Mouse (Mus musculus): Measurements from ENCODE around the gene Prrxl1.

The Prrxl1 gene

DNA sequence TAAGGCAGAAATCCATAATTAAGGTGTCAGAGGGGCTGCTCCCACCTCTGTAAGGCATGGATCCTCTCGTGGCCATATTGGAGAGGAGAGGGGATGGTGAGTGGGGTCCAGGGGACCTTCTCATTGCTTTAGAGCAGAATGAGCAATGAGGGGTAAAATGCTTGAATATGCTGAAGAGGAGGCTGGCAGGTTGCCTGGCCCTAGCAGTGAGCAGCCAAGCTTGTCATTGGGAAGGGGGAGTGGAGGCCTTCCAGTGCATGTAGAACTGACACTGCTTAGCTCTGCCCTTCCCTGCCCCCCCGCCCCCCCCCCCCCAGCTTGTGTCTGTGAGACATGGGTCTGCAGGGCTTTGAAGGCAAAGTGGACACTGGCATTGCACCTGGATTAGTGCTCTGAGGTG is 28.1 kb downstream of the Prrxl1 start:
- no peak for DNase-seq (ENCODE audit: low read depth, low spot score)

DNA sequence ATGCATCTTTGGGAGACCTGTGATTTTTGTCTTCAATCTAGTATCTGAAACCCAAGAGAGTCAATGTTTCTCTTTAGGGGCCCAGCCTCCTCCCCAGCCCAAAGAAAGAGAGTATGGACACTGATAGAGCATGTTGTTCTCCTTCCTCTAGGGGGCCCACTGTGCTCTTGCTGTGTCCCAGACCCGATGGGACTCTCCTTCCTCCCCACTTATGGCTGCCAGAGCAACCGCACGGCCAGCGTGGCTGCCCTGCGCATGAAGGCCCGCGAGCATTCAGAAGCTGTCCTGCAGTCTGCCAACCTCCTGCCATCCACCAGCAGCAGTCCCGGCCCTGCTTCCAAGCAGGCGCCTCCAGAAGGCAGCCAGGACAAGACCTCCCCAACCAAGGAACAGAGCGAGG is 29.4 kb downstream of the Prrxl1 start:
- no peak for DNase-seq (ENCODE audit: low read depth, low spot score)

DNA sequence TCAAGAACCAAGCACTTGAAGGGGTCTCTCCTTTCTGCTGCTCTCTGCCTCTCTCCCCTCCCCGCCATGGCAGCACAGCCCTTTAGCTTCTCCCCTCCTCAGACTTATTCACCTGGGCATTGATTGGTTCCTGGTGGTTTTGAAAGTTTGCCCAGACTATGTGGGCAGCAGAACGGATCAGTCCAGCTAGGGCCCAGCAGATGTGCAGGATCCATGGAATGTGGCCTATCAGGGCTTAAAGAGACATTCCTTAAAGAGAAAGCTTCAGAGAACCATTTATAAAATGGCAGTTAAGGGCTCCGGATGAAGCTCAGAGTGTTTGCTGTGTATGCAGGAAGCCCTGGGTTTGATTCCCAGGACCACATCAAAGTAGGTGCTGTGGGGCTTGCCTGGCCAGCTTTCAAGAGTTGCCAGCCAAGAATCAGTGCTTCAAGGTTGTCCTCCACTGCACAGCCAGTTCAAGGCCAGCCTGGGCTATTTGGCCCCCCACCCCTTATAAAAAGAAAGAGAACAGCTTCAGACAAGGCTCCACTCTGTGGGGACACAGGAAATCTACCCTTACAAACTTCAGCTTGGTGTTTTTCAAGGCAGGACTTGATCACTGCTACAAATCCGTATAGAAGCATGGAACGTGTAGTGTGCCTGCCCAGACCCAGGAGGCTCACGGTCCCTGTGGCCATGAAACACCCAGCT is 33.8 kb downstream of the Prrxl1 start:
- DNase-seq (ENCODE audit: low read depth, low spot score) = no peak

DNA sequence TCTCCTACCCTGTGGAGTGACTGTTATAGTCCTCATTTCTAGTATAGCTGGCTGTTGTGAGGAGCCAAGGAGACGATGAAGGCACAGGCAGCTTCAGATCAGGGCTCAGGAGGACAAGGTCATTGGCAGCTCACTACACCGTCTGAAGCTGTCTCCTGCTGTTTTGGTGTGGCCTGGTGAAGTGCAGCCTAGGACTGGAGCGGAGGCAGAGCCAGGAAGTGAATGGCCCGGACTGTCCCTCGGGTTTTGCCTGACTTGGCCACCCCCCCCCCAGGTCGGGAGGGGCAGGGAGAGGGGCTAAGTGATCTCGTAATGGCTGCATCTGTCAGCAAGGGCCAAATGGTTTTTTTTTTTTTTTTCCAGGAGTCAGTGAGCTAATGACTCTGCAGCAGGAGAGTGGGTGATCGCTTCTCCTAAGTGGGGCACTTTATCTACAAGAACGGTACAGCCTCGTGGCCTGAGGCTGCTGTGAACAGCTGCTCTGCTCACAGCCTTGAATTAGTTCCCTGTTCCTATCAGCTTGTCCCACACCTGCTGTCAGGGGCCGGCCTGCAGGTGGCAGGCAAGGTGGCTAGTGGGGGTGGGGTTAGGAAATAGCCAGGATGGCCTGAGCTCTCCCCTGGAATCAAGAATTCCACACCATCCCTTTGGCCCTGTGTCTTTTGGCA is 34.9 kb downstream of the Prrxl1 start:
- DNase-seq (ENCODE audit: low read depth, low spot score) = no peak

DNA sequence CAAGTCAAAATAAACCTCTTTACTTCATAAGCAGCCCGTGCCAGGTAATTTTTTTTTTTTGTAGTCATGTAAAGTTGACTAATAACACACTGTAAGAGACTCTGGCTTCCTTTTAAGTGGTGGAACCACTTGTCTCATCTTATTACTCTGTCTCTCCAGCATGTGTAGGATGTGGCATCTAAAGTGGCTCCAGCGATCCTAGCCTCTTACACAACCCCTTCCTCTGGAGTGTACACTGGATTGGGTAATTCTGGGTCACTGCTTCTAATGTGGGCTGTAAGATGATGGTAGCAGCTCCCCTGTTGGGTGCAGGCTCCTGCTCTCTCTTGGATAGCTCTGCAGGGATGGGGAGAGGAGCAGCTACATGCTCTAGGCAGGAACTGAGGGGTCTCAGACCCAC is 39.3 kb downstream of the Prrxl1 start:
- no peak for DNase-seq (ENCODE audit: low read depth, low spot score)

DNA sequence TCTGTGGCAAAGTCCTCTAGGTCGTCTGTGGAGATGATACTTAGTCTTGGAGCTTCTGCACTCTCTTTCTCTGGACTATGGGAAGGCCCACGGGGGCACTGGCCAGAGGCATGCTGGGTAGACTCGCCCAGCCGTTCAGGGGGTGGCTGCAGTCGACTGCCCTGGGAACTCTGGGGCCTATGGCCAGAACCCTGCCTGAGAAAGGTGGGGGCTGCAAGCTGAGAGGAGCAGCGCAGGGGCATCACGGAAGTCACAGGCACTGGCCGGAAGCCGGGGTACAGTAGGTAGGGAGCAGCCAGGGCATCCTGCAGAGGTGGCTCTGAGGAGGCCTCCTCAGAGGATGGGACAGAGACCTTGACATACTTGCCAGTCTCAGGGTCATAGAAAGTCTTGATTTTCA is 60.6 kb downstream of the Prrxl1 start:
- no peak for DNase-seq (ENCODE audit: low read depth, low spot score)

DNA sequence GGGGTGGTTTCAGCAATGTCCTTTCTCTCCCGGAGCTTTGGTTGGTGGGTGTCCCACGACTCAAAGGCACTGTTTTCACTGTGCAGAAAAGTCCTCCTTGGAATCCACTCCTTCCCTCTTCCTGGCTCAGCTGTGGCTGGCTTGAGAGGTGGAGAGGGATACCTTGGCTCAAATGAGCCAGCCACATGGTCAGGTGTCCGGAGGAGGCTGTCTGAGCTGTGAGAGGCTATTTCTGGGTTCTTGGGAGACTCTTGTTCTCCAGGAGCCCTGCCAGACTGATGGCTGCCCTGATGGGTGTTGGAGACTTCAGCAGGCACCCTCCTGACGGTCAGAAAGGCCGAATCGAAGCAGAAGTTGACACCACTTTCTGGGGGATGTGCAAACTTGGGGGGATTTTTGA is 63.9 kb downstream of the Prrxl1 start:
- no peak for DNase-seq (ENCODE audit: low read depth, low spot score)

DNA sequence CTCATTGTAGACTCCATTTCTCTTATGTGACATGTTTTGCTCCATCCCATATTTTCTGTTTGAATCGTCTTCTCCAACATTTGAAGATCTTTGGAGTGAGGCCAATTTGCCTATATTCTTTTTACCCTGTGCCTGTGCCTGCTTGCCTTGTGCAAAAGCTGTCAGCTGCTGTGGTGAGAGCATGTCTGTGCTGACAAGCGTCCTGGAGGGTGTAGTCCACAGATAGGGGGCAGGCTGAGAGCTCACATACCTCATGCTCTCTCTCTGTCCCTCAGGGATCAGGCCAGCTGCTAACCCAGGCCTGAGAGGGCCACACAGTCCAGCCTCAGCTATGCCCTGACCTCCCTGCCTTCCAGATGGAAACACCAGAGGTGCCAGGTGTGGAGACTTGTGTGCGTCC is 74.0 kb downstream of the Prrxl1 start:
- no peak for DNase-seq (ENCODE audit: low read depth, low spot score)

DNA sequence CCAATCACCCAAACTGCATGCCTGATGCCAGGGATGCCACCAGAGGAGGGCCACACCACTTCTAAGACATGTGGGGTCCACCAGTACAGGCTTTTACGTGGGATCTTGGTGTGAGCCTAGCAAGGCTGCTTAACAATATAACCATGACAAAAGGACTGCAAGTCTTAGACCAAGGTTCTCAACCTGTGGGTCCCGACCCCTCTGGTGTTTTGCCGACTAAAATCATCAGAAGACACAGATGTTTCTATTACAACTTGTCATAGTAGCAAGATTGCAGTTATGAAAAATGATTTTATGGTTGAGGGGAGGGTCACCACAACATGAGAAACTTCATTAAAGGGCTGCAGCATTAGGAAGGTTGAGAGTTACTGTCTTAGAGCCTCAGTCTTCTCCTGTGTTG is 79.4 kb downstream of the Prrxl1 start:
- DNase-seq (ENCODE audit: low read depth, low spot score) = no peak

DNA sequence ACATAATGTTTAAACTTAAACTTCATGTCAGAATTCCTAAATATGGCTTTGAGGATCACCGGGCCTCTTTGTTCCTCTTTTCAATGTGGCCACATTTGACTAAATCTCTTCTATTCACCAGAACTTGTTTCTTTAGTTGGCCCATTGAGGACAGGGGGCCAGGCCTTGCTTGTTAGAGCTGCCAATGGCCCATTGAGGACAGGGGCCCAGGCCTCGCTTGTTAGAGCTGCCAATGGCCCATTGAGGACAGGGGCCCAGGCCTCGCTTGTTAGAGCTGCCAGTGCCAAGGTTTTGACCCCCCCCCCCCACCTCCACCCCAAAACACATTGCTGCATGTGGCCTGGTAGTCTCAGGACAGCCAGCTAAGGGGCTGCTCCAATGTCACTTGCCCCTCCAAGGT is 82.4 kb downstream of the Prrxl1 start:
- DNase-seq (ENCODE audit: low read depth, low spot score) = no peak

DNA sequence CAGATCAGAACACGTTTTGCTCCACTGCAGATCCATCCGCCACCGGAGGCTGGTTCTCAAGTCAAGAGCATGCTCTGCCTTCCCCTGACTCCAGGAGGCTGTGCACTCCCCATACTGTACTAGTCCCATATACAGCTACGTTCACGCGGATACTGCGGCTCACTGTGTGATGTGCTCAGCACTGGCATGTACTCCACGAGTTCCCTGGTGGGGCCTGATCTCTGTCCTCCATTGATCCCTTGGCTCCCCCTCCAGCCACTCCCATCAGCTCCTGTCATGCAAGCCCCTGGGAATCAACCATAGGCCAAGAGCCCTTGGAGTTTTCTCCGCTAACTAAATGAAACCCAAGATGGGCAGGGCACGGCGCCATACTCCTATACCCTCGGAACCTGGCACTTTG is 83.3 kb downstream of the Prrxl1 start:
- no peak for DNase-seq (ENCODE audit: low read depth, low spot score)

DNA sequence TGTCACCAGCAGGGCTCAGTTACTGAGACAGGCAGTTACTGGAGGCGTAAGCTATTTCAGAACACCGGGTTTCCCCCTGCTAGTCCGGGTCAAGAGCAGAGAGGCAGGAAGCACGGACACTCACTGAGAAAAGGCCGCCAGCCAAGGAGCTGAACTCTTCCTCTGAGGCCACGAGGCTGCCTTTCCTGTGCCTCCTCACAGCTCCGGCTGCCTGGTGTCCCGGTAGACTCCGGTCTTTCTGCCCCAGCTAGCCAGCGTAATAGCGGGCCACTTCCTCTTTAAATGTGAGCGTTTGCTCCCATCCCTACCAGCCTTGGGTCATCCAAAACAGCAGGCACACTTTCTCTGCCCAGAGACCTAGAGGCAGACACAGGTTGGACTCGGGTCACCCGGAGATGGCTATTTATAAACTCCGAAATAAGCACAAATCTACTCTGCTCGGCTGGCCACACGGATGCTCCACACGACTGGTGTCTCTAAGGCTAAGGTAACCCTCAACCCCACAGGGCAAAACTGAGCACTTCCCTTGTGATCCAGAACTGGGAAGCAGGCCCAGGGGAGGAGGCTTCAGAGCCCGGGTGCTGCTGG is 84.1 kb downstream of the Prrxl1 start:
- DNase-seq (ENCODE audit: low read depth, low spot score) = no peak

DNA sequence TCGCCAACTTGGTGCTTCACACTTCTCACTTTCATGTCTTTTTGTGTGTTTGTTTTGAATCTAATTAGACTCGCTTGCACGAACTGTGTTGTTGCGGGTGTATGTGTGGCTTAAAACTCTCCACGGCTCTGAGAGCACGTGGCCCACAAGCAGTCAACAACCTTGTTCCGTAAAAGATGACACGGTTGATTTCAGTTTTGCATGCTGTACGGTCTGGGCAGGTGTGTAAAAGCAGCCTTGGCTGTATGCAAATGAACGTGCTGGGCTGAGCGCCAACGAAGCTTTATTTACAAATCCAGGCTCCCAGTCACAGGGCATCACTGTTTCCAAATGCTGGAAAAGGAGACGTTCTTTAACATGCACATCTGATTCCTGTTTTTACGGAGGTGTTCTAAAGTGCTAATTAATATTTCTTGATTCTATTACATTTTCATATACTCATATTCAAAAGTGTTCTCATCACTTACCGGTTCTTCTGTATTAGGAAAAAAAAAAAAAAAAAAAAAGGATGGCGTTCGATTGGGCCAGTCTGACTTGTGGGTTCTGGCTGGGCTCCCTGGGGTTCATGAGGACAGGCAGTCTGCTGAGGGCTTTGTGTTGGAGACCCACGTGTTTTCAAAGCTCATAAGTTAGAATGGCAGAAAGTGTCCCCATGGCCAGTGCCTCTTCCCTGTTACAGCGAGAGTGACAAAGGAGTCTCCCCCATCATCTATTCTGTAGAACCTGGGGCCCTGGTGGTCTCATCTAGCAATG is 85.0 kb downstream of the Prrxl1 start:
- DNase-seq (ENCODE audit: low read depth, low spot score) = no peak

DNA sequence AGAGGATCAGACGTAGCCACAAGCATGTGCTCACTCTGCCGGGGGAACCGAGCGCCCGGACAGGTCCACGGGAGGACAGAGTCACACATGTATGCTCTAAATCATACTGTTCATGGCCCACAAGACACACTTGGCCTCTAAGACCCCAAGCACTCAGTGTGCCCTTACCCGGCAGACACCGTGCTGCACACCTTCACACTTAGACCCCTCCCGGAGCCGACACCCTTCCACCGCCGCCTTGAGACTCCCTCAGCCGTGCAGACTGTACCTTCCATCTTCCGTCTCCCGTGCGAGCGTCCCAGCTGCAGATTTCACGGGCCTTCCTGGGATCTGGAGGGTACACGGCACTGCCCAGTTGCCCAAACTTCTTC is 85.5 kb downstream of the Prrxl1 start:
- no peak for DNase-seq (ENCODE audit: low read depth, low spot score)

DNA sequence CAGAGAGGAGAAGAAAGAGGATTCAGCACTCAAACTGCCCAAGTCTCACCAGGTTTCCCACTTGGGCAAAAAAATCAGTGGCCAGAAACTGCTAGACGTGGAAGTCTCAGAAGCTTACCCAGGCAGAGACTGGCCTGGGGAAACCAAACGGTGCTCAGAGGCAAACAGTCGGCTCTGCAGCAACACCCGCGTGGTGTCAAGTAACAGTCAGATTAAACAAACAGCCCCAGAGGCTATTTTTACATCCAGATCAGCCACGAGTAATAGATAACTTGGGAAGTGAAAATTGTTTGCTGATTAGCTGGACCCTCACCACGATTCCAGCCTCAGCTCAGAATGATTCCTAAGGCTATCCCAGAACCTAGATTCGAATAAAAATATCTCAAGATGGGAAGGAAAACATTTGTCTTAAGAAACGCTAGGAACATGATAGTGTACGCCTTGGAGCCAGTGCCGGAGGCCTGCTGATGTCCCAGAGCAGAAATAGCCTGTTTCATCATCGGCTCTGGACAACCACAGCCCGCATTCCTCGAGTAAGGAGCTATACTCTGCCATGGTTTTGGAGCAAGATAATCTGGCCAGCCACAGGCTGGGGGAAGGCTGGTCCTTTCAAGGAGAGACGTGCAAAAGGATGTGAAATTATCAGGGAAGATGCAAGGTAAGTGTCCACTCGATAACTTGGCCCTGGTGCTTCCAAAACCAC is 86.1 kb downstream of the Prrxl1 start, which contains the start of gene 3425401B19Rik:
Gene 3425401B19Rik (minus strand): TSS at position 170 of the 703 bp plus-strand sequence.
- DNase-seq (ENCODE audit: low read depth, low spot score) = no peak

DNA sequence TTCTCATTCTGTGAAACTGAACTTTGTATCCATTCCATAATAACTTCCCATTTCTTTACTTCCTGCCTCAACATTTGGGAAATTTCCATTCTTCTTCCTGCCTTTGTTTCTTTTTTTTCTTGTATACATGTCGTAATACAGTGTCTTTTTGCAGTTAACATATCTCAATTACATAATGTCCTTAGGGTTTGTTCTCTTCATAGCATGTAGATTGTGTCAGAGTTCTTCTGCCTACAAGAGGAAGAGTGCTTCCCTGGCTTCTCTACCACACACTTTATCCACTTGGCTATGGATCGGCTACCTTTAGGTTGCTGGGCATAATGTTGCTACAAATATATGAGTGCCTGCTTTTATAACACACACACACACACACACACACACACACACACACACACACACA is 96.7 kb downstream of the Prrxl1 start:
- no peak for DNase-seq (ENCODE audit: low read depth, low spot score)

DNA sequence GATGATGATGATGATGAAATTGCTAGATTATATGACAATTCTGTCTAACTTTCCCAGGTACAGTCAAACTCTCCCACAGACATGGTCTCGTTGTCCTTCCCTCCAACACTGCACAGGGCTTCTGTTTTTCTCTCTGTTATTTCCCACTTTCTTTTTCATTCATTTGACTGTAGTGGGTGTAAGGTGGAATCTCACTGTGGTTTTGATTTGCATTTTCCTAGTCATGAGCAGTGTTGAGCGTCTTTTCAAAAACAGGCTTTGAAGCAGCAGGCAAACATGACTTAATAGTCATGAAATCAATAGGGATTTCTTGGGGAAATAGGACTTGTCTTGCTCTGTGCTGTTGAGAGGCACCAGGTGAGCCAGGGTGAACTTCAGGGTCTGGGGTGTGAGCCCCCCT is 97.1 kb downstream of the Prrxl1 start:
- DNase-seq (ENCODE audit: low read depth, low spot score) = no peak

DNA sequence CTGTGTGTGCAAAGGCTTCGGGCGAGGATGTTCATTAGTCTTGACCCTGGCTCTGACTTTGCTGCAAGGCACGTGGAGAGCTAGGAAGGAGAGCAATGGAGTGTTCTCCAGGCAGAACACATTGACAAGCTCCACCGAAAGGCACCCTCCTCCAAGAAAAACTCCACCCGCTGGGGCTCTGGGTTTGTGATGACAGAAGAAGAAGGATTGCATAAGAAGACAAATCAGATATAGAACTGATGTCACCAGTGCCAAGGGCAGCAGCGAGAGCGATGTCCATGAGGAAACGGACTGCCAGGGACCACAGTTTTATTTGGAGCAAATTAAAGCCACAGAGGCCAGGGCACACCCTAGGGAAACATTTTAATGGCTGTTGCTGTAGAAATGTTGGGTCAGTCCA is 98.6 kb downstream of the Prrxl1 start:
- no peak for DNase-seq (ENCODE audit: low read depth, low spot score)

DNA sequence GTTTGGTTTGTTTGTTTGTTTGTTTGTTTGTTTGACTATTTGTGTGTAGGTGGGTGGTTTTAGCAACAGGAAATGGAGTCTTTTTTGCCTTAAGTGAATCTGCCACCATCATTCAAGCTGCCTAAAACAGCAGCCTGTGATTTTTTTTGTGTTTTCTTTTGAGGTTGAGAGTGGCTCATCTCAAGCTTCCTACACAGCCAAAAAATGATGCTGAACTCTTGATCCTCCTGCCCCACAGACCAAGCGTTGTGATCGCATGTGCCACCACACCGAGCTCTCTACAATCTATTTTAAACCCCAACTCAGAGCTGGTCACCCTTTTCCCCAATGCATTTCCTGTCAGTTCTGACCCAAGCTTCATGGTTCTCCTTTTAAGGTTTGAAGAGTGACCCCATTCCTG is 99.3 kb downstream of the Prrxl1 start:
- DNase-seq (ENCODE audit: low read depth, low spot score) = no peak
